Mouse (Mus musculus) hindbrain, embryonic 11.5 days (tissue): ENCODE results near the gene Psmb9. TPM values are rescaled to one million over a fixed set of nuclear protein-coding genes. Genes with fewer than 3 reads are reported as not detected.
A peak's percentile ranks its signal among the peaks of the same experiment; 100 is the strongest.
"Not testable (repeated sequence)": the region's sequence is repeated elsewhere in the genome, so short reads cannot be mapped to it uniquely, and the experiment has no call there.

ENCODE experiments used
- ATAC-seq: fragments of 200-750 bp; cut with Nextera tagmentation; 2 replicates; pipeline ENCODE4 v1.8.0; 2017; ENCODE audit warnings: mild to moderate bottlenecking, moderate TSS enrichment, moderate library complexity; ENCODE audit not compliant: low FRiP score
- DNase-seq: peaks from one replicate; pipeline ENCODE4 v3.0.0-alpha.2; 2015; ENCODE audit warnings: low spot score
- H3K27ac ChIP-seq: fragments of 300-500 bp; sonication (generic); 2 replicates; pipeline ENCODE4 v1.5.1; 2014; ENCODE audit warnings: mild to moderate bottlenecking, low read depth, low read length
- H3K27me3 ChIP-seq: fragments of 300-500 bp; sonication (generic); 2 replicates; pipeline ENCODE4 v1.6.1; 2014; ENCODE audit warnings: mild to moderate bottlenecking, low read length, moderate library complexity, mixed read lengths; ENCODE audit not compliant: control insufficient read depth, insufficient read depth
- H3K36me3 ChIP-seq: fragments of 300-500 bp; sonication (generic); 2 replicates; pipeline ENCODE4 v1.6.1; 2014; ENCODE audit warnings: mild to moderate bottlenecking, low read length, moderate library complexity, mixed read lengths; ENCODE audit not compliant: control insufficient read depth, insufficient read depth
- H3K4me1 ChIP-seq: fragments of 300-500 bp; sonication (generic); replicated peaks from 2 replicates; pipeline ENCODE4 v1.6.1; 2014; ENCODE audit warnings: low read length, mixed read lengths; ENCODE audit not compliant: control insufficient read depth, insufficient read depth
- H3K4me2 ChIP-seq: fragments of 300-500 bp; sonication (generic); replicated peaks from 2 replicates; pipeline ENCODE4 v1.6.1; 2014; ENCODE audit warnings: mild to moderate bottlenecking, low read depth, low read length
- H3K4me3 ChIP-seq: fragments of 300-500 bp; sonication (generic); 2 replicates; pipeline ENCODE4 v1.5.1; 2014; ENCODE audit warnings: low read depth, low read length
- H3K9ac ChIP-seq: fragments of 300-500 bp; sonication (generic); 2 replicates; pipeline ENCODE4 v1.6.1; 2014; ENCODE audit warnings: low read depth, low read length
- H3K9me3 ChIP-seq: fragments of 300-500 bp; sonication (generic); 2 replicates; pipeline ENCODE4 v1.6.1; 2016; ENCODE audit warnings: low read length; ENCODE audit not compliant: control insufficient read depth
- WGBS: fragments of 180-500 bp; shearing (Covaris S2); extraction: QIAGEN DNeasy Blood & Tissue Kit; methylation state at CpG from one replicate; pipeline ENCODE4 v1.1.7; 2014; 5-methylcytosine and 5-hydroxymethylcytosine counted together
- polyA plus RNA-seq: library from polyadenylated mRNA; unstranded; fragments of >200 nt; fragmentation: Nextera tagmentation; extraction: Ambion mirVana; gene quantifications from 2 replicates; pipeline ENCODE4 v1.2.1, GENCODE M21; 2014

The Psmb9 gene
- polyA plus RNA-seq, 1 experiment from 2014 or later = 0.42 TPM

DNA sequence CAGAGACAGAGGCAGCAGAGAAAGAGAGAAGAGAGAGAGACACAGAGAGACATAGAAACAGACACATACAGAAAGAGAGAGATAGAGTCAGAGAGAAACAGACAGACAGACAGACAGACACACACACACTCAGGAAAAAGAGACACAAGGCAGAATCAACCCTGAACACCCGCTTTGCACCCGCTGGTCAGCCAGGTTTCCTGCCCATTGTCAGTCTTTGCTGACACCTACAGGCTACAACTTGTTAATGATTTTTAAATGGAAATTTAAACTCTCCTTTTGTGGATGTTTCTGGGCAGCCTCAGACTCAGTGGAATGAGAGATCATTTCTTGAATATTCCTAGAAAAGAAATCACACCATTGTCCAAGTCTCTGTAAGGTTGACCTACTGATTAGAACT is 18.3 kb downstream of the Psmb9 start:
- ATAC-seq = no peak
- no peak overlapping the region for H3K27ac ChIP-seq
- H3K36me3 ChIP-seq = no peaks in the 10 kb centered on the region
- no peaks in the 10 kb centered on the region for H3K9me3 ChIP-seq
- H3K27me3 ChIP-seq = no peaks in the 10 kb centered on the region
- no peak overlapping the region for H3K9ac ChIP-seq
- DNase-seq = peak; percentile 56
- 3% methylated on average over 2 of the region's 2 CpGs for WGBS
- H3K4me1 ChIP-seq = no peaks in the 10 kb centered on the region
- H3K4me2 ChIP-seq = no peak overlapping the region
- no peak overlapping the region for H3K4me3 ChIP-seq

DNA sequence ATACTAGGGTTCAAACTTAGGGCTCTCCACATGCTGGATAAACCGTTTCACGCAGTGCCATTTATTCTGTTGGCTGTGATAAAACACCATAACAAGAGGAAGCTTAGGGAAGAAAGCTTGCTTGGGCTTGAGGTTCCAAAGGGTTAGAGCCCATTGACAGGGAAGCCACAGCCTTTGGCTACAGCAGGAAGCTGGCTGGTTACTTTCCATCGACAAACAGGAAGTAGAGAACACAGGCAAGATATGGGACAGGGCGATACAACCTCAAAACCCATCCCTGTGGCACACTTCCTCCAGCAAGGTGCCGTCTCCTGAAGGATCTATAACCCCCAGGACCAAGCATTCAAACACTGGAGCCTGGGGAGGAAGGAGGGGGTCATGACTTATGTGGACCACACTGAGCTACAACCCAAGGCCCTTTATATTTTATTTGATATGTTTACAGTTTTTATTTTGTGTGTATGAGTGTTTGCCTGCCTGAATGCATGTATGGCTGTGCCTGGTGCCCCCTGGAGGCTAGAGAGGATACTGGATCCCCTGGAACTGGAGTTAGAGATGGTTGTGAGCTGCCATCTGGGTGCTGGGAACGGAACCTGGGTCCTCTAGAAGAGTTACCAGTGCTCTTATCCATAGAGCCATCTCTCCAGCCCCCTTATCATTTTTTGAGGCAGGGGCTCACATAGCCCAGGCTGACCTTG is 22.4 kb downstream of the Psmb9 start:
- H3K4me2 ChIP-seq = no peak overlapping the region
- H3K36me3 ChIP-seq = no peaks in the 10 kb centered on the region
- ATAC-seq (no peak), DNase-seq (no peak)
- H3K9me3 ChIP-seq = no peaks in the 10 kb centered on the region
- WGBS = 75% methylated on average over 6 of the region's 6 CpGs
- H3K4me3 ChIP-seq = no peak overlapping the region
- H3K4me1 ChIP-seq = no peaks in the 10 kb centered on the region
- no peak overlapping the region for H3K27ac ChIP-seq
- H3K27me3 ChIP-seq = no peaks in the 10 kb centered on the region
- no peak overlapping the region for H3K9ac ChIP-seq

DNA sequence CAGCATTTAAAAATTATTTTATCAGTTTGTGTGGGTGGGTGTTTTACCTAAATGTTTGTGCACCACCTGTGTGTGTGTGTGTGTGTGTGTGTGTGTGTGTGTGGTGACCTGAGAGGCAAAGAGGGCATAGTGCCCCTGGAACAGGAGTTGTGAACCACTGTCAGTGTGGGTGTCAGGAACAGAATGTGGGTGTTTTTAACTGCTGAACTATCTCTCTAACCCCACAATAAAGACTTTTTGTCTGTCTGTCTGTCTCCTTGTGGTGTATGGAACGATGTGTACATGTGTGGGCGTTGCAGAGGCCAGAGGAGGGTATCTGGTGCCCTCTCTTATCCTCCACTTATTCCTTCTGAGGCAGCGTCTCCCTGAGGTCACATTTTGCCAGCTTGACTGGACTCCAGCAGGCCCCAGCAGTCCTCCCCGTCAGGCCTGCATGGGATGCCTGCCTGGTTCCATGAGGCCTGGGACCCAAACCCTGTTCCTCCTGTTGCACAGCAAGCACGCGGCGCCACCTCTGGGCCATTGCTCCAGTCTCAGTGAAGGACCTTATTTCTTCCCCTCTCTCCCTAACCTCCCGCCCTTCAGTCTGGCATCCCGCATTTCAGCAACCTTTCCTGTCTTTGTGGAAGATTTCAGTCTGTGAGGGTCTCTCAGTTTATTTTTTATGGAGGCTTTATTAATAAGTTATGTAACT is 23.2 kb downstream of the Psmb9 start:
- no peaks in the 10 kb centered on the region for H3K27me3 ChIP-seq
- H3K4me3 ChIP-seq = no peak overlapping the region
- no peaks in the 10 kb centered on the region for H3K36me3 ChIP-seq
- no peak overlapping the region for H3K4me2 ChIP-seq
- no peaks in the 10 kb centered on the region for H3K9me3 ChIP-seq
- no peak overlapping the region for H3K9ac ChIP-seq
- ATAC-seq (no peak), DNase-seq (peak; percentile 16)
- no peaks in the 10 kb centered on the region for H3K4me1 ChIP-seq
- WGBS = 42% methylated on average over 9 of the region's 9 CpGs
- no peak overlapping the region for H3K27ac ChIP-seq

DNA sequence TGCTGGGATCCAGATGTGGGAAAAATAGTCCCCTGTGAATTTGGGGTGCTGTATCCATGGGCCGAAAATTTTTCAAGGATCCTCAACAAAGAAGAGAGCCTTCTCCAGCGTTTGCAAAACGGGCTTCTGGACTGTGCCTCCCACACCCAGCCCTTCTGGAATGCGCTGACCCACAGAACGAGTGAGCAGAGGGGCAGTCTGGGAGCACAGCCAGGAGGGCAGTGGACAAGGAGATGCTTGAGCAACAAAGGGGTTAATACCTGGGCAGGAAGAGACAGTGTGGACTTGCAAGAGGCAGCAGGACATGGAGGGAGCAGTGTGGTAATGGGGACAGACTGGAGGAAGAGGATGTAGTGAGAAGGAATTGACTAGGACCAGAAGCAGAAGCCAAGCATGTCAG is 32.0 kb downstream of the Psmb9 start:
- no peaks in the 10 kb centered on the region for H3K27me3 ChIP-seq
- no peak overlapping the region for H3K27ac ChIP-seq
- H3K4me2 ChIP-seq = no peak overlapping the region
- no peaks in the 10 kb centered on the region for H3K4me1 ChIP-seq
- DNase-seq (no peak), ATAC-seq (no peak)
- no peak overlapping the region for H3K4me3 ChIP-seq
- no peaks in the 10 kb centered on the region for H3K9me3 ChIP-seq
- no peak overlapping the region for H3K9ac ChIP-seq
- no peaks in the 10 kb centered on the region for H3K36me3 ChIP-seq
- WGBS = 61% methylated on average over 5 of the region's 5 CpGs

DNA sequence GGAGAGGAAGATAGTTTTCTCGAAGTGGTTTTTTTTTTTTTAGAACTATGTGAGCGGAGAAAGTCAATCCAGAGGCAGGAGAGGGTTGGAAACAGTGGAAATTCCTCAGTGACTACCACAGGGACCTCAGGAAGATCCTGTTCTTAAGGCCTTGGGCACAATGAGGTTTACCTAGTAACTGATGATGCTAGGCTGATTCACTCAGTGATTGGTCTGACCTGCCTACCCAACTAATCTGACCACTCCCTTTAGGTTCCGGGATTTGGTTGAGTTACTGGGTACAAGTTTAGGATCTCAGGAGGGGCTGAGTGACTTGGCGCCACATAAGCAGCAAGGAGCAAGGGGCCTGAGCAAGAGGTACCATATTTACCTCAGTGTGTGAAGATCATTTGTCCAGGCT is 34.6 kb downstream of the Psmb9 start, which contains the start of gene H2-DMb1:
Gene H2-DMb1 (plus strand): TSS at position 150 of the 400 bp plus-strand sequence.
- DNase-seq = no peak
- Histone ChIP-seq H3K9me3 (no peaks in the 10 kb centered on the region), H3K4me3 (no peak within 1 kb of the TSS), H3K4me1 (no peaks in the 10 kb centered on the region), H3K4me2 (no peak within 1 kb of the TSS), H3K27ac (no peak within 1 kb of the TSS), H3K27me3 (no peaks in the 10 kb centered on the region), H3K36me3 (no peaks in the 10 kb centered on the region), H3K9ac (no peak within 1 kb of the TSS)
- no peak for ATAC-seq
- WGBS = 75% methylated on average over 4 of the region's 4 CpGs

DNA sequence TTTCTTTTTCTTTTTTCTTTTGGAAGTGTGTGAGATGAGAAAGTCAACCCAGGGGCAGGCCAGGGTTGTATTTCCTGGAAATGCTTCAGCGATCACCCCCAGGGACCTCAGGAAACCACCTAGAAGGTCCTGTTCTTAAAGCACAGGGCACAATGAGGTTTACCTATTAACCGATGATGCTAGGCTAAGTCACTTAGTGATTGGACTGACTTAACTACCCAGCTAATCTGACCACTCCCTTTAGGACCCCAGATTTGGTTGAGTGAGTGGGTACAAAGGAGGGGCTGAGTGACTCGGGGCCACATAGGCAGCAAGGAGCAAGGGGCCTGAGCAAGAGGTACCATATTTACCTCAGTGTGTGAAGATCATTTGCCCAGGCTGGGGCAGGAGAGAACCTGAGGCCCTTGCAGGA is 42.6 kb downstream of the Psmb9 start:
- H3K4me1 ChIP-seq = no peaks in the 10 kb centered on the region
- H3K4me3 ChIP-seq = no peak overlapping the region
- no peak overlapping the region for H3K4me2 ChIP-seq
- ATAC-seq (no peak), DNase-seq (no peak)
- no peaks in the 10 kb centered on the region for H3K9me3 ChIP-seq
- H3K27me3 ChIP-seq = peaks cover 11% of the 10 kb centered on the region
- H3K27ac ChIP-seq = no peak overlapping the region
- WGBS = 72% methylated on average over 3 of the region's 3 CpGs
- H3K9ac ChIP-seq = no peak overlapping the region
- no peaks in the 10 kb centered on the region for H3K36me3 ChIP-seq

DNA sequence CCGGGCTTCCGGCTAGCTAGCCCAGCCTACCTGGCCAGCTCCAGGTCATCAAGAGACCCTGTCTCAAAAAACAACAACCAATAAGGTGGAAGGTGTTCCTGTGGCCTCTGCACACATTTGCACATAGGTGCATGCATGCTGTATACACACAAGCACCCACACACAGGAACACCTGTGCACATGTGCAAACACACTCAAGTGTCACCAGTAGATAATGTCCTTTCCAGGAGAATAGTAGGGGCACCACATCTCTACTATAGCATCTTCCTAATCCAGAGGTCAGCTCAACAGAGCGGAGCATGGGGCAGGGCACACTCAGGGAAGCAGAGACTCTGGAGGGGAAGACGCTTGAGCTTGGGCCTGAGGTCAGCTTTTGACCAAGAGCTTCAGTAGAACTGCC is 43.3 kb downstream of the Psmb9 start:
- H3K27me3 ChIP-seq = peaks cover 12% of the 10 kb centered on the region
- DNase-seq, H3K4me3 ChIP-seq, H3K4me2 ChIP-seq, H3K9me3 ChIP-seq, H3K9ac ChIP-seq, H3K27ac ChIP-seq, H3K4me1 ChIP-seq, H3K36me3 ChIP-seq, ATAC-seq: not testable (repeated sequence)
- 84% methylated on average over 4 of the region's 4 CpGs for WGBS

DNA sequence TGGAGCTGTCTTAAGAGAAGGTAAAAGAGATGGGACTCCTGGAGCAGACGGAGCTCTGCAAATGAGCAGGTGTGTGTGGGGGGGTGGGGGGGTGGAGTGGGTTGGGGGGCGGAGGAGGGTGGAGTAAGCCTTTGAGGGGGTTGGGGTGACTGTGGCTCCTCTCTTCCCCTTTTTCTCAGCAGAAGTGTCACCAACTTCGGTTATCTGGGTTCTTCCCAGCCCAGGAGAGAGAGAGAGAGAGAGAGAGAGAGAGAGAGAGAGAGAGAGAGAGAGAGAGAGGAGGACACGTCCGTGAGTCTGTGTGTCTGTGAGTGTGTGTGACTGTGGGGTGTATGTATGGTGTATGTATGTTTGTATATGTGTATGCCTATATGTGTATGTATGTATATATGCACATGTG is 44.1 kb downstream of the Psmb9 start:
- H3K27me3 ChIP-seq = peaks cover 16% of the 10 kb centered on the region
- no peak for ATAC-seq
- WGBS = 69% methylated on average over 5 of the region's 5 CpGs

DNA sequence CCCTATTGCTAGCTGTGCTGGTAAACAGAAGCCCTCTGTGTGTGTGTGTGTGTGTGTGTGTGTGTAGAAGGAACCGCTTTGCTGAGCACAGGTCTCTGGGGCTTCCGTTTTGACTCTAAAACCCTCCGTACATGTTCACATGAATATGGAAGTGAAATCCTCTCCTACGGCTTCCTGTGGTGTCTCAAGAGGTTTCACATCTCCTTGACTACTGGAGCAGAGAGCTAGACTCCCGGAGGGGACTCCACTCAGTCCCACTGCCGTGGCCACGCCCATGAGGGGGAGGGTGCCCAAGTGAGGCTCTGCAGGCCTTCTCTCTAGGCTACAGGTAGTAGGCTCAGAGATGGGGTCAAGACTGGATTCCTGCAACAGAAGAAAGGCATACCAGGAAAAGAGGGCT is 44.5 kb downstream of the Psmb9 start, which contains the start of gene H2-DMb2:
Gene H2-DMb2 (plus strand): TSS at position 275 of the 400 bp plus-strand sequence.
- 0 out of 2 replicates have a peak, but pooled peaks cover 4% of the 10 kb centered on the region for H3K4me1 ChIP-seq
- no peak within 1 kb of the TSS for H3K9ac ChIP-seq
- ATAC-seq = no peak
- DNase-seq = no peak
- H3K4me2 ChIP-seq = no peak within 1 kb of the TSS
- H3K36me3 ChIP-seq = no peaks in the 10 kb centered on the region
- H3K27ac ChIP-seq = no peak within 1 kb of the TSS
- H3K27me3 ChIP-seq = peaks cover 19% of the 10 kb centered on the region
- no peak within 1 kb of the TSS for H3K4me3 ChIP-seq
- 36% methylated on average over 7 of the region's 7 CpGs for WGBS
- H3K9me3 ChIP-seq = no peaks in the 10 kb centered on the region

More for the DNA sequence above, 44.1 kb downstream of the Psmb9 start:
- Histone ChIP-seq H3K9me3 (no peaks in the 10 kb centered on the region), H3K27ac (no peak overlapping the region), H3K4me2 (no peak overlapping the region), H3K9ac (no peak overlapping the region), H3K4me3 (no peak overlapping the region), H3K4me1 (0 out of 2 replicates have a peak, but pooled peaks cover 4% of the 10 kb centered on the region), H3K36me3 (no peaks in the 10 kb centered on the region)
- DNase-seq = no peak
